Mouse (Mus musculus) olfactory bulb, adult 2 months (tissue): Measurements from ENCODE around the gene Trmt2a.

Experiments
- CTCF ChIP-seq: fragments of 200-500 bp; IDR thresholded peaks from 2 replicates; pipeline ENCODE4 v1.5.1; 2012; ENCODE audit warnings: low read depth, mild to moderate bottlenecking, low read length, moderate library complexity; ENCODE audit not compliant: insufficient read depth
- POLR2A ChIP-seq: fragments of 200-500 bp; IDR thresholded peaks from 2 replicates; pipeline ENCODE4 v1.6.1; 2012; ENCODE audit warnings: mild to moderate bottlenecking, low read depth, low read length, moderate library complexity; ENCODE audit not compliant: insufficient read depth

- TF ChIP-seq CTCF (no peak), POLR2A (no peak)
Measured at GRCm38 (mm10) chr16:18220001-18220400, 28.5 kb upstream of the Trmt2a start.
